Mouse (Mus musculus) B cell, adult (primary cell): ENCODE data around the gene Rag2. TPM values are rescaled to one million over a fixed set of nuclear protein-coding genes. Genes with fewer than 3 reads are reported as not detected.

Experiments
- total RNA-seq: library from RNA; stranded (reverse); gene quantifications from 4 replicates; pipeline ENCODE4 v1.2.4, GENCODE M21; 2023; ENCODE audit not compliant: inconsistent age

Rag2 gene
- 0.29 TPM in 1 of 4 replicates, not detected in the others for total RNA-seq

DNA sequence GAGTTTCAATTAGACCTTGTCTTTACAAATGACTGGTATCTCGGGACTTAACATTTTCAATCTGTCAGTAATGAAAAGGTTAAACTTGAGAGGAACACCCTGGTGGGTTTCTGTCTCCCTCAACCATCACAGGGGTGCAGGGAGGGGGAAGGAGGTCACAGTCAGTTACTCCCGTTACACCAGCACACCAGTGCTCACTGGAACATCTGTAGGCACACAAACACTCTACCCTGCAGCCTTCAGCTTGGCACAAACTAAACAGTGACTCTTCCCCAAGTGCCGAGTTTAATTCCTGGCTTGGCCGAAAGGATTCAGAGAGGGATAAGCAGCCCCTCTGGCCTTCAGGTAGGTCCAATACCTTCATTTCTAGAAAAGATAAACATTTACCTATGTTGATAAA is at the start of gene Rag2:
Gene Rag2 (plus strand): TSS at position 193 of the 400 bp plus-strand sequence.

DNA sequence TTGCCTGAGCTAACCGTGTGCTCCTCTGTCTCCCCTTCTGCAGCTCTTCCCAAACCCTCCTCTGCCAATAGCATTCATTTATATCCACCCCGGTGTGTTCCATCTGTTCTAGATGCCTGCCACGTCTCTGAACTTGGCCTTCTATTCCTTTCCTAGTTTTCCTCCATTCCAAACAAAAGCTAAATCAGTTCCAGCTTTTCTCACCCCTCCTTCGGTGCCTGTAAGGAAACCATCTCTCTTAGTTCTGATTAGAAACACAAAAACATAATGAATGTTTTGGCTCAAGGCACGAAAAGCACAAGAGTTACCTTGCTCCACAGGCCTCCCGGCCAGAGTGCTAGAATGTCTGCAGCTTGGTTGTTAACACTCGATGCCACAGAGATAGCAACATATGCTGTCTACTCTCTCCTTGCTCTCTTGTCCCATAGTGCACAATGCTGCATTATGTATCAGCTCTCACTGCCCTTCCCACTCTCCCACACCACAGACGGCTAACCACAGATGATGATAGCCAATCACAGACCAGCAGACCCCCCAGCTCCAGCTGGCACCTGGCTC is 24.7 kb downstream of the Rag2 start, which contains the start of the genes Rag1 and B230118H07Rik:
Gene Rag1 (minus strand): TSS at position 388 of the 558 bp plus-strand sequence.
Gene B230118H07Rik (minus strand): TSS at position 419 of the 558 bp plus-strand sequence.

GRCm38 (mm10) chr2:101678236-101679021 is 53.9 kb downstream of the Rag2 start, which contains the start of gene Traf6:
Traf6 (plus strand) TSS chr2:101678429.

Other genes starting within 250 kb of the Rag2 start
- gene Rag1, start 24.8 kb downstream of the Rag2 start, total RNA-seq = 0.60 to 2.5 TPM (median 1.3 TPM) in 4 replicates
- 1.2 to 3.0 TPM in 2 of 4 replicates, not detected in the others for gene B230118H07Rik, start 24.8 kb downstream of the Rag2 start, total RNA-seq
- gene Traf6, start 53.7 kb downstream of the Rag2 start, total RNA-seq = 53.9 to 58.6 TPM (median 56.5 TPM) in 4 replicates